Mouse (Mus musculus) intestine, embryonic 16.5 days (tissue): ENCODE measurements at regions not wholly inside any gene's neighbourhood (a gene's known extent, or its start where the extent isn't known, plus 50 kb on each side); places are given as distances from the start of the nearest gene placed in this dataset.
A peak's percentile ranks its signal among the peaks of the same experiment; 100 is the strongest.

ENCODE experiments used
- ATAC-seq: fragments of 200-750 bp; cut with Nextera tagmentation; 2 replicates; pipeline ENCODE4 v1.8.0; 2017; ENCODE audit warnings: moderate TSS enrichment, moderate library complexity
- H3K27ac ChIP-seq: fragments of 300-500 bp; sonication (generic); 2 replicates; pipeline ENCODE4 v1.5.1; 2014; ENCODE audit warnings: mild to moderate bottlenecking, low read length
- H3K27me3 ChIP-seq: fragments of 300-500 bp; sonication (generic); replicated peaks from 2 replicates; pipeline ENCODE4 v1.6.1; 2014; ENCODE audit warnings: low read length, control low read depth, mixed read lengths; ENCODE audit not compliant: control insufficient read depth, insufficient read depth
- H3K36me3 ChIP-seq: fragments of 300-500 bp; sonication (generic); 2 replicates; pipeline ENCODE4 v1.6.1; 2014; ENCODE audit warnings: low read length, control low read depth; ENCODE audit not compliant: control insufficient read depth, insufficient read depth
- H3K4me1 ChIP-seq: fragments of 300-500 bp; sonication (generic); 2 replicates; pipeline ENCODE4 v1.6.1; 2014; ENCODE audit warnings: low read length, control low read depth, mixed read lengths; ENCODE audit not compliant: control insufficient read depth, insufficient read depth
- H3K4me2 ChIP-seq: fragments of 300-500 bp; sonication (generic); 2 replicates; pipeline ENCODE4 v1.6.1; 2014; ENCODE audit warnings: low read depth, low read length, control low read depth
- H3K4me3 ChIP-seq: fragments of 300-500 bp; sonication (generic); 2 replicates; pipeline ENCODE4 v1.5.1; 2014; ENCODE audit warnings: mild to moderate bottlenecking, low read length
- H3K9ac ChIP-seq: fragments of 300-500 bp; sonication (generic); 2 replicates; pipeline ENCODE4 v1.6.1; 2014; ENCODE audit warnings: low read depth, low read length
- H3K9me3 ChIP-seq: fragments of 300-500 bp; sonication (generic); 2 replicates; pipeline ENCODE4 v1.6.1; 2016; ENCODE audit warnings: low read length, control low read depth; ENCODE audit not compliant: control insufficient read depth
- WGBS: fragments of 180-500 bp; shearing (Covaris S2); extraction: QIAGEN DNeasy Blood & Tissue Kit; methylation state at CpG from one replicate; pipeline ENCODE4 v1.1.7; 2014; 5-methylcytosine and 5-hydroxymethylcytosine counted together

GRCm38 (mm10) chr3:58181715-58182114, 232.8 kb upstream of the Tsc22d2 start:
- Histone ChIP-seq H3K27me3 (no peaks in the 10 kb centered on the region), H3K4me3 (no peak overlapping the region), H3K9me3 (no peaks in the 10 kb centered on the region), H3K27ac (no peak overlapping the region), H3K4me1 (no peaks in the 10 kb centered on the region), H3K36me3 (no peaks in the 10 kb centered on the region), H3K9ac (no peak overlapping the region), H3K4me2 (no peak overlapping the region)
- no peak for ATAC-seq
- 63% methylated on average over 3 of the region's 3 CpGs for WGBS

GRCm38 (mm10) chr3:58182299-58182698, 232.2 kb upstream of the Tsc22d2 start:
- H3K9me3 ChIP-seq: no peaks in the 10 kb centered on the region
- no peak overlapping the region for H3K9ac ChIP-seq
- H3K36me3 ChIP-seq: no peaks in the 10 kb centered on the region
- no peak overlapping the region for H3K4me3 ChIP-seq
- H3K27me3 ChIP-seq: no peaks in the 10 kb centered on the region
- no peak for ATAC-seq
- WGBS: 59% methylated on average over 4 of the region's 4 CpGs
- H3K4me2 ChIP-seq: no peak overlapping the region
- H3K4me1 ChIP-seq: no peaks in the 10 kb centered on the region
- no peak overlapping the region for H3K27ac ChIP-seq

- no peak for ATAC-seq
- Histone ChIP-seq H3K4me2 (no peak overlapping the region), H3K9ac (no peak overlapping the region), H3K36me3 (no peaks in the 10 kb centered on the region), H3K9me3 (no peaks in the 10 kb centered on the region), H3K4me3 (no peak overlapping the region), H3K27me3 (no peaks in the 10 kb centered on the region), H3K27ac (no peak overlapping the region), H3K4me1 (no peaks in the 10 kb centered on the region)
- 29% methylated on average over 3 of the region's 3 CpGs for WGBS
Measured at GRCm38 (mm10) chr3:58183279-58183678, 231.2 kb upstream of the Tsc22d2 start.

- no peak for ATAC-seq
- 88% methylated on average over 6 of the region's 6 CpGs for WGBS
- H3K27me3 ChIP-seq: no peaks in the 10 kb centered on the region
Measured at GRCm38 (mm10) chr3:58200462-58200861, 214.1 kb upstream of the Tsc22d2 start.

GRCm38 (mm10) chr3:58202816-58203215, 211.7 kb upstream of the Tsc22d2 start:
- Histone ChIP-seq H3K9ac (no peak overlapping the region), H3K27ac (peak overlapping the region; percentile 61; the same call in 1 of the 2 replicates)
- WGBS: 49% methylated on average over 5 of the region's 5 CpGs

More at GRCm38 (mm10) chr3:58200462-58200861, 214.1 kb upstream of the Tsc22d2 start:
- Histone ChIP-seq H3K4me1 (peaks cover 3% of the 10 kb centered on the region; the same call in 1 of the 2 replicates), H3K9me3 (no peaks in the 10 kb centered on the region), H3K4me3 (no peak overlapping the region), H3K36me3 (no peaks in the 10 kb centered on the region), H3K27ac (no peak overlapping the region), H3K4me2 (no peak overlapping the region), H3K9ac (no peak overlapping the region)

GRCm38 (mm10) chr3:58203806-58204205, 210.7 kb upstream of the Tsc22d2 start:
- WGBS: 79% methylated on average over 2 of the region's 2 CpGs
- no peaks in the 10 kb centered on the region for H3K36me3 ChIP-seq
- no peak overlapping the region for H3K4me2 ChIP-seq
- peaks cover 3% of the 10 kb centered on the region; the same call in 1 of the 2 replicates for H3K4me1 ChIP-seq
- ATAC-seq: no peak
- no peak overlapping the region for H3K27ac ChIP-seq
- no peaks in the 10 kb centered on the region for H3K27me3 ChIP-seq
- H3K4me3 ChIP-seq: no peak overlapping the region
- H3K9ac ChIP-seq: no peak overlapping the region
- no peaks in the 10 kb centered on the region for H3K9me3 ChIP-seq

More at GRCm38 (mm10) chr3:58202816-58203215, 211.7 kb upstream of the Tsc22d2 start:
- ATAC-seq: no peak
- Histone ChIP-seq H3K4me3 (no peak overlapping the region), H3K4me2 (no peak overlapping the region), H3K4me1 (peaks cover 3% of the 10 kb centered on the region; the same call in 1 of the 2 replicates), H3K36me3 (no peaks in the 10 kb centered on the region), H3K9me3 (no peaks in the 10 kb centered on the region), H3K27me3 (no peaks in the 10 kb centered on the region)

- Histone ChIP-seq H3K4me3 (no peak overlapping the region), H3K4me1 (peaks cover 3% of the 10 kb centered on the region; the same call in 1 of the 2 replicates), H3K9me3 (no peaks in the 10 kb centered on the region), H3K27ac (no peak overlapping the region), H3K27me3 (no peaks in the 10 kb centered on the region), H3K9ac (no peak overlapping the region), H3K4me2 (no peak overlapping the region), H3K36me3 (no peaks in the 10 kb centered on the region)
- WGBS: 92% methylated on average over 2 of the region's 2 CpGs
- ATAC-seq: no peak
Measured at GRCm38 (mm10) chr3:58205526-58205925, 209.0 kb upstream of the Tsc22d2 start.

- H3K36me3 ChIP-seq: no peaks in the 10 kb centered on the region
- peaks cover 3% of the 10 kb centered on the region; the same call in 1 of the 2 replicates for H3K4me1 ChIP-seq
- no peak overlapping the region for H3K4me3 ChIP-seq
- no peak overlapping the region for H3K27ac ChIP-seq
- no peaks in the 10 kb centered on the region for H3K27me3 ChIP-seq
- no peaks in the 10 kb centered on the region for H3K9me3 ChIP-seq
- H3K9ac ChIP-seq: no peak overlapping the region
- no peak overlapping the region for H3K4me2 ChIP-seq
- ATAC-seq: no peak
- WGBS: 61% methylated on average over 5 of the region's 5 CpGs
Measured at GRCm38 (mm10) chr3:58206776-58207398, 207.6 kb upstream of the Tsc22d2 start.

GRCm38 (mm10) chr3:58211016-58211415, 203.5 kb upstream of the Tsc22d2 start:
- Histone ChIP-seq H3K4me1 (no peaks in the 10 kb centered on the region), H3K4me2 (no peak overlapping the region), H3K9ac (no peak overlapping the region), H3K27me3 (no peaks in the 10 kb centered on the region), H3K4me3 (no peak overlapping the region), H3K36me3 (no peaks in the 10 kb centered on the region), H3K9me3 (no peaks in the 10 kb centered on the region), H3K27ac (no peak overlapping the region)
- no peak for ATAC-seq
- 55% methylated on average over 3 of the region's 3 CpGs for WGBS

GRCm38 (mm10) chr3:58224696-58225095, 189.8 kb upstream of the Tsc22d2 start:
- Histone ChIP-seq H3K4me2 (no peak overlapping the region), H3K9me3 (no peaks in the 10 kb centered on the region), H3K4me1 (no peaks in the 10 kb centered on the region), H3K27ac (no peak overlapping the region), H3K4me3 (no peak overlapping the region), H3K27me3 (no peaks in the 10 kb centered on the region), H3K36me3 (no peaks in the 10 kb centered on the region), H3K9ac (no peak overlapping the region)
- WGBS: 67% methylated on average over 2 of the region's 2 CpGs
- no peak for ATAC-seq
